Mouse (Mus musculus): ENCODE measurements around the gene Gm11562. TPM values are rescaled to one million over a fixed set of nuclear protein-coding genes. Genes with fewer than 3 reads are reported as not detected.
"Not testable (repeated sequence)": the region's sequence is repeated elsewhere in the genome, so short reads cannot be mapped to it uniquely, and the experiment has no call there.

Gm11562 gene
- polyA plus RNA-seq, 1 experiment from 2014 or later: not detected

GRCm38 (mm10) chr11:99634653-99635134, 14.5 kb upstream of the Gm11562 start, which contains the start of gene Krtap4-2:
Gene Krtap4-2 (minus strand): TSS chr11:99635084.
- 36% methylated on average over 8 of the region's 8 CpGs for WGBS
- no peaks in the 10 kb centered on the region for H3K36me3 ChIP-seq
- no peak for ATAC-seq (ENCODE audit: insufficient number of reproducible peaks, insufficient read depth, low FRiP score, low TSS enrichment)
- no peaks in the 10 kb centered on the region for H3K4me1 ChIP-seq
- no peaks in the 10 kb centered on the region for H3K9me3 ChIP-seq
- no peak within 1 kb of the TSS for H3K4me2 ChIP-seq (replicated peaks)
- H3K4me3 ChIP-seq: no peak within 1 kb of the TSS
- H3K27me3 ChIP-seq: no peaks in the 10 kb centered on the region; the same call in 1 of the 2 replicates
- H3K27ac ChIP-seq: no peak within 1 kb of the TSS
- H3K9ac ChIP-seq: no peak within 1 kb of the TSS

- Histone ChIP-seq H3K4me1 (no peaks in the 10 kb centered on the region), H3K36me3 (no peaks in the 10 kb centered on the region), H3K27me3 (no peaks in the 10 kb centered on the region; the same call in 1 of the 2 replicates), H3K4me2 (replicated peaks) (no peak overlapping the region), H3K9me3 (no peaks in the 10 kb centered on the region), H3K27ac (no peak overlapping the region), H3K9ac (no peak overlapping the region), H3K4me3 (no peak overlapping the region)
- no peak for ATAC-seq (ENCODE audit: insufficient number of reproducible peaks, insufficient read depth, low FRiP score, low TSS enrichment)
- WGBS: 64% methylated on average over 2 of the region's 2 CpGs
Measured at GRCm38 (mm10) chr11:99633293-99633692, 13.1 kb upstream of the Gm11562 start.

- Histone ChIP-seq H3K27ac (no peak overlapping the region), H3K9me3 (no peaks in the 10 kb centered on the region), H3K4me1 (no peaks in the 10 kb centered on the region), H3K27me3 (no peaks in the 10 kb centered on the region; the same call in 1 of the 2 replicates), H3K36me3 (no peaks in the 10 kb centered on the region), H3K4me2 (replicated peaks) (no peak overlapping the region), H3K4me3 (no peak overlapping the region), H3K9ac (no peak overlapping the region)
- 72% methylated on average over 3 of the region's 3 CpGs for WGBS
- ATAC-seq (ENCODE audit: insufficient number of reproducible peaks, insufficient read depth, low FRiP score, low TSS enrichment): no peak
Measured at GRCm38 (mm10) chr11:99630890-99631289, 10.7 kb upstream of the Gm11562 start.

GRCm38 (mm10) chr11:99628138-99628537, 7.9 kb upstream of the Gm11562 start, which contains the start of gene Krtap4-1:
Gene Krtap4-1 (minus strand): TSS chr11:99628238.
- ATAC-seq (ENCODE audit: insufficient number of reproducible peaks, insufficient read depth, low FRiP score, low TSS enrichment): no peak
- H3K9me3 ChIP-seq: no peaks in the 10 kb centered on the region
- H3K27ac ChIP-seq: no peak within 1 kb of the TSS

GRCm38 (mm10) chr11:99614796-99615363, 5.4 kb downstream of the Gm11562 start, which contains the start of gene Krtap2-4:
Gene Krtap2-4 (minus strand): TSS chr11:99614846.
- no peak for ATAC-seq (ENCODE audit: insufficient number of reproducible peaks, insufficient read depth, low FRiP score, low TSS enrichment)
- no peak within 1 kb of the TSS for H3K9ac ChIP-seq
- H3K36me3 ChIP-seq: no peaks in the 10 kb centered on the region

More at GRCm38 (mm10) chr11:99628138-99628537, 7.9 kb upstream of the Gm11562 start, which contains the start of gene Krtap4-1:
- Histone ChIP-seq H3K9ac (no peak within 1 kb of the TSS), H3K4me2 (replicated peaks) (no peak within 1 kb of the TSS), H3K36me3 (no peaks in the 10 kb centered on the region), H3K4me3 (no peak within 1 kb of the TSS), H3K4me1 (no peaks in the 10 kb centered on the region), H3K27me3 (no peaks in the 10 kb centered on the region)
- WGBS: 81% methylated on average over 4 of the region's 4 CpGs

GRCm38 (mm10) chr11:99610089-99610488, 10.1 kb downstream of the Gm11562 start, which contains the start of gene Gm11937:
Gene Gm11937 (minus strand): TSS chr11:99610189.
- 74% methylated on average over 1 of the region's 2 CpGs for WGBS
- H3K36me3 ChIP-seq; H3K27me3 ChIP-seq; H3K4me1 ChIP-seq; H3K9ac ChIP-seq; H3K9me3 ChIP-seq; H3K4me2 ChIP-seq (replicated peaks); ATAC-seq (ENCODE audit: insufficient number of reproducible peaks, insufficient read depth, low FRiP score, low TSS enrichment); H3K4me3 ChIP-seq; H3K27ac ChIP-seq: not testable (repeated sequence)

More at GRCm38 (mm10) chr11:99614796-99615363, 5.4 kb downstream of the Gm11562 start, which contains the start of gene Krtap2-4:
- Histone ChIP-seq H3K27ac (no peak within 1 kb of the TSS), H3K4me3 (no peak within 1 kb of the TSS), H3K9me3 (no peaks in the 10 kb centered on the region), H3K4me2 (replicated peaks) (no peak within 1 kb of the TSS), H3K27me3 (no peaks in the 10 kb centered on the region), H3K4me1 (no peaks in the 10 kb centered on the region)
- WGBS: 82% methylated on average over 3 of the region's 3 CpGs

- 68% methylated on average over 1 of the region's 1 CpGs for WGBS
- H3K4me3 ChIP-seq: no peak overlapping the region
- H3K27ac ChIP-seq: no peak overlapping the region
- H3K36me3 ChIP-seq: no peaks in the 10 kb centered on the region
- H3K9me3 ChIP-seq: no peaks in the 10 kb centered on the region
- no peak overlapping the region for H3K9ac ChIP-seq
- no peaks in the 10 kb centered on the region for H3K4me1 ChIP-seq
- no peaks in the 10 kb centered on the region for H3K27me3 ChIP-seq
- no peak for ATAC-seq (ENCODE audit: insufficient number of reproducible peaks, insufficient read depth, low FRiP score, low TSS enrichment)
- no peak overlapping the region for H3K4me2 ChIP-seq (replicated peaks)
Measured at GRCm38 (mm10) chr11:99609126-99609525, 11.1 kb downstream of the Gm11562 start.

- WGBS: 88% methylated on average over 1 of the region's 1 CpGs
Measured at GRCm38 (mm10) chr11:99603208-99603607, 17.0 kb downstream of the Gm11562 start, which contains the start of gene Gm11938. Gene Gm11938 (minus strand): TSS chr11:99603308.

GRCm38 (mm10) chr11:99597742-99598141, 22.5 kb downstream of the Gm11562 start, which contains the start of gene Krtap9-3:
Gene Krtap9-3 (minus strand): TSS chr11:99598105.
- not testable (repeated sequence) for H3K36me3 ChIP-seq; H3K9ac ChIP-seq; H3K4me3 ChIP-seq; H3K9me3 ChIP-seq; ATAC-seq (ENCODE audit: insufficient number of reproducible peaks, insufficient read depth, low FRiP score, low TSS enrichment); H3K4me1 ChIP-seq; H3K27me3 ChIP-seq; H3K27ac ChIP-seq; H3K4me2 ChIP-seq (replicated peaks)
- WGBS: 79% methylated on average over 6 of the region's 6 CpGs

More at GRCm38 (mm10) chr11:99603208-99603607, 17.0 kb downstream of the Gm11562 start, which contains the start of gene Gm11938:
- H3K9me3 ChIP-seq; ATAC-seq (ENCODE audit: insufficient number of reproducible peaks, insufficient read depth, low FRiP score, low TSS enrichment); H3K9ac ChIP-seq; H3K27ac ChIP-seq; H3K4me2 ChIP-seq (replicated peaks); H3K4me3 ChIP-seq; H3K27me3 ChIP-seq; H3K4me1 ChIP-seq; H3K36me3 ChIP-seq: not testable (repeated sequence)

- Histone ChIP-seq H3K4me2 (replicated peaks) (no peak within 1 kb of the TSS), H3K4me3 (no peak within 1 kb of the TSS), H3K9ac (no peak within 1 kb of the TSS), H3K4me1 (no peaks in the 10 kb centered on the region), H3K27me3 (0 out of 2 replicates have a peak, but pooled peaks cover 3% of the 10 kb centered on the region), H3K27ac (no peak within 1 kb of the TSS), H3K36me3 (no peaks in the 10 kb centered on the region), H3K9me3 (no peaks in the 10 kb centered on the region)
- ATAC-seq (ENCODE audit: insufficient number of reproducible peaks, insufficient read depth, low FRiP score, low TSS enrichment): no peak
- WGBS: 85% methylated on average over 6 of the region's 6 CpGs
Measured at GRCm38 (mm10) chr11:99590981-99591380, 29.3 kb downstream of the Gm11562 start, which contains the start of gene Krtap1-3. Gene Krtap1-3 (minus strand): TSS chr11:99591339.

GRCm38 (mm10) chr11:99585096-99585495, 35.1 kb downstream of the Gm11562 start:
- ATAC-seq (ENCODE audit: insufficient number of reproducible peaks, insufficient read depth, low FRiP score, low TSS enrichment): no peak
- H3K9ac ChIP-seq: no peak overlapping the region
- WGBS: 90% methylated on average over 7 of the region's 7 CpGs
- no peaks in the 10 kb centered on the region for H3K36me3 ChIP-seq
- no peaks in the 10 kb centered on the region for H3K9me3 ChIP-seq
- H3K4me1 ChIP-seq: no peaks in the 10 kb centered on the region
- no peak overlapping the region for H3K4me3 ChIP-seq
- no peak overlapping the region for H3K4me2 ChIP-seq (replicated peaks)
- no peaks in the 10 kb centered on the region for H3K27me3 ChIP-seq
- no peak overlapping the region for H3K27ac ChIP-seq

GRCm38 (mm10) chr11:99583245-99583704, 37.0 kb downstream of the Gm11562 start, which contains the start of gene Krtap1-4:
Gene Krtap1-4 (minus strand): TSS chr11:99583654.
- WGBS: 72% methylated on average over 5 of the region's 5 CpGs

More at GRCm38 (mm10) chr11:99583245-99583704, 37.0 kb downstream of the Gm11562 start, which contains the start of gene Krtap1-4:
- ATAC-seq (ENCODE audit: insufficient number of reproducible peaks, insufficient read depth, low FRiP score, low TSS enrichment): no peak
- no peak within 1 kb of the TSS for H3K27ac ChIP-seq
- H3K36me3 ChIP-seq: no peaks in the 10 kb centered on the region
- H3K9ac ChIP-seq: no peak within 1 kb of the TSS
- H3K9me3 ChIP-seq: no peaks in the 10 kb centered on the region
- no peaks in the 10 kb centered on the region for H3K4me1 ChIP-seq
- no peak within 1 kb of the TSS for H3K4me2 ChIP-seq (replicated peaks)
- H3K27me3 ChIP-seq: no peaks in the 10 kb centered on the region
- H3K4me3 ChIP-seq: no peak within 1 kb of the TSS
